Mouse (Mus musculus) testis, adult 2 months (tissue): ENCODE data around the gene Slc22a8.

Experiments used
- CTCF ChIP-seq: fragments of 200-500 bp; IDR thresholded peaks from 2 replicates; pipeline ENCODE4 v1.5.1; 2012; ENCODE audit warnings: low read depth, mild to moderate bottlenecking, inconsistent platforms, low read length, moderate library complexity; ENCODE audit not compliant: control insufficient read depth, insufficient read depth, insufficient replicate concordance
- POLR2A ChIP-seq: fragments of 200-500 bp; IDR thresholded peaks from 2 replicates; pipeline ENCODE4 v1.6.1; 2012; ENCODE audit warnings: low read depth, mild to moderate bottlenecking, inconsistent platforms, low read length, moderate library complexity; ENCODE audit not compliant: control insufficient read depth

DNA sequence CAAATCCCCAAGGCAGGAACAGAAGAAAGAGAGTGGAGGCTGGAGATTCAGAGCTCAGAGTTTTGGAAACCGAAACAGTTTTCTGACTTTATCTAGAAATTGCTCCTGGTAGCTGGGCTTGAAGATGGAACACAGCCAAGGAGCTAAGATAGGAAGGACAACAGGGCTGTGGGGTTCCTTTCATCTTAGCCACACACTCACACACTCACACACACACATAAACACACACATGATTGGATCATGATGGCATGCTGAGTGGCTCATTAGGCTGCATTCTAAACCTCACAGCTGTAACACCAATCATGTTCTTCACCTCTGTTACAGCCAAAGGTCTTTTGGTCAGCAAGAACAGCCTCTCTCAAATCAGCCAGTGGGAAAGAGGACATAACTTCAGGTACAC is 41.0 kb downstream of the Slc22a8 start:
- no peak for TF ChIP-seq CTCF
- TF ChIP-seq POLR2A = no peak
